Mouse (Mus musculus): ENCODE results near the gene Shroom1.

GRCm38 (mm10) chr11:53447996-53448395 lies 9.0 kb upstream of the Shroom1 start:
- TF ChIP-seq CTCF (IDR thresholded peaks at IDR 0.05; ENCODE audit: control insufficient read depth, insufficient read depth, insufficient read length) (no peak), USF1 (IDR thresholded peaks at IDR 0.05; ENCODE audit: low read depth) (no peak), CEBPB (IDR thresholded peaks at IDR 0.05; ENCODE audit: low read depth) (no peak), MAX (IDR thresholded peaks at IDR 0.05) (no peak), MYOG (IDR thresholded peaks at IDR 0.05; ENCODE audit: control insufficient read depth, extremely low read depth, insufficient read length) (no peak)
